Mouse (Mus musculus) megakaryocyte, embryonic 14.5 days (primary cell): Measurements from ENCODE around the gene Kif13a.

ENCODE experiments used
- FLI1 ChIP-seq: IDR thresholded peaks from 2 replicates; pipeline ENCODE4 v1.6.1; 2012; ENCODE audit warnings: low read length, inconsistent platforms, mixed read lengths
- GATA1 ChIP-seq: IDR thresholded peaks from 3 replicates; pipeline ENCODE4 v1.6.1; 2012; ENCODE audit warnings: mixed read lengths, low read length, inconsistent platforms, borderline replicate concordance

DNA sequence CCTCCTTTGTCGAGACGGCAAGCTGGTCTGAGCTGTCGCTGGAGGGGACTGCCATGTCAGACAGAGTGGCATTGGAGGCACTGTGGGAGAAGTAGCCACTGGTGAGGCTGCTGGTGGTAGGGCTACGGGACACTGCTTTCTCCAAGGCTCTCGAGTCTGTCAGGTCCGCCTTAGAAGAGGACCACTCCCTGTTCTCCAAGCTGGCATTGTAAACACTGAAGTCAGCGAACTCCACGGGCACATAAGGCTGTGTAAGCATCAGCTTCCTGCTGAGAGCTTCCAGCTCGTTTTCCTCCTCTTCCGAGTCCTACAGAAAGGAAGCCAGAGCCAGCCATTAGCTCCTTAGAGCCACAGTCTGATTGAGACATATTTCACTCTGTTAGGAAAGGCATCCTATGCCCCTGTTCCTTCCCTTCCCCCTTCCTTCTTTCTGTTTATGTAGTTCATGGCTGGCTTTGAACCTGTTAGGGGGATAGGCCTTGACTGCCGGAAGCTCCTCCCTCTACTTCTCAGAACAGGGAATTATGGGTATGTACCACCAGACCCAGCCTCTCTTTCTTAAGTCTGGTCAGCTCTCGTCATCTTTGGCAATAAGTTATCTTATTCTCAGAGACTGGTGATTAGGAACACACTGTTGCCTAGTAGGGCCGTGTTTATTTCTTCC is 177.0 kb downstream of the Kif13a start:
- TF ChIP-seq GATA1 (no peak), FLI1 (no peak)
